Mouse (Mus musculus): ENCODE measurements at regions not wholly inside any gene's neighbourhood (a gene's known extent, or its start where the extent isn't known, plus 50 kb on each side); places are given as distances from the start of the nearest gene placed in this dataset.

- no peak overlapping the region for H3K4me2 ChIP-seq (ENCODE audit: low read length)
- H3K4me1 ChIP-seq (ENCODE audit: control insufficient read depth, insufficient read depth, low read length), result no peaks in the 10 kb centered on the region
- H3K4me3 ChIP-seq (ENCODE audit: low read depth, low read length), result no peak overlapping the region
- 26% methylated on average over 5 of the region's 5 CpGs for WGBS
- ATAC-seq, result no peak
- no peaks in the 10 kb centered on the region for H3K9me3 ChIP-seq (replicated peaks; ENCODE audit: control insufficient read depth, low read length)
- no peak overlapping the region for H3K9ac ChIP-seq (ENCODE audit: low read length)
- DNase-seq (ENCODE audit: low spot score), result peak; percentile 62
- no peaks in the 10 kb centered on the region for H3K27me3 ChIP-seq (replicated peaks; ENCODE audit: control insufficient read depth, insufficient read depth, low read length)
- no peak overlapping the region for H3K27ac ChIP-seq (ENCODE audit: low read depth, low read length)
- no peaks in the 10 kb centered on the region for H3K36me3 ChIP-seq (ENCODE audit: control insufficient read depth, insufficient read depth, low read length)
These were observed 54.2 kb upstream of the Rfpl4b start for GRCm38 (mm10) chr10:38875667-38876245.

- DNase-seq (ENCODE audit: low spot score) (no peak), ATAC-seq (no peak)
- H3K27ac ChIP-seq (ENCODE audit: low read depth, low read length), result no peak overlapping the region
- no peak overlapping the region for H3K9ac ChIP-seq (ENCODE audit: low read length)
- H3K36me3 ChIP-seq (ENCODE audit: control insufficient read depth, insufficient read depth, low read length), result no peaks in the 10 kb centered on the region
- no peaks in the 10 kb centered on the region for H3K4me1 ChIP-seq (ENCODE audit: control insufficient read depth, insufficient read depth, low read length)
- no peaks in the 10 kb centered on the region for H3K27me3 ChIP-seq (replicated peaks; ENCODE audit: control insufficient read depth, insufficient read depth, low read length)
- WGBS, result 93% methylated on average over 7 of the region's 7 CpGs
- H3K4me3 ChIP-seq (ENCODE audit: low read depth, low read length), result no peak overlapping the region
- H3K4me2 ChIP-seq (ENCODE audit: low read length), result no peak overlapping the region
- H3K9me3 ChIP-seq (replicated peaks; ENCODE audit: control insufficient read depth, low read length), result no peaks in the 10 kb centered on the region
These were observed 57.7 kb upstream of the Rfpl4b start for GRCm38 (mm10) chr10:38879271-38879670.

DNA sequence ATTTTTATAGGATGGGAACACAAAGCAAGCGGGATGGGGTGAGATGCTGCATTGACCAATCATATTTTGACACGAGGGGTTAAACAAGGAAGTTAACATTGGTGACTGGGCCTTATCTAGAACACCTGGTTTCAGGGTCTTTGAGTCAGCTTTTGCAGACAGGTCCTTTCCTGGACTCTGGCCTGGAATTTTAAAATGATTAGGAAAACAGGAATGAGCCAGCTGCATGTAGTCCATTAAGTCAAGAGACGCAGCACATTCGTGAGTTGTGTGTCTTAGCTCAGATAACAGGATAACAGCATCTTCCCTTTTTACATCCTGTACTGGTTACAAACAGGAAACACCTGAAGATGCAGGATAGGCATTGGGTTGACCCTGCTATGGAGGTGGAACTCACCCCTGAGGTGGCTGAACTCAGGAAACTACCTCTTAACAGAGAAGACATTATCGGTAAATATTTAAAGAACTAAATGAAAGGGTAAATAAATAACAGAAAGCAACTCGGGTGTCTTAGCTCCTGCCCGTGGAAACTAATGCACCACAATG, 59.1 kb upstream of the Rfpl4b start:
- Histone ChIP-seq H3K27me3 (replicated peaks; ENCODE audit: control insufficient read depth, insufficient read depth, low read length) (no peaks in the 10 kb centered on the region), H3K27ac (ENCODE audit: low read depth, low read length) (no peak overlapping the region), H3K9ac (ENCODE audit: low read length) (no peak overlapping the region), H3K4me3 (ENCODE audit: low read depth, low read length) (no peak overlapping the region), H3K4me2 (ENCODE audit: low read length) (no peak overlapping the region), H3K36me3 (ENCODE audit: control insufficient read depth, insufficient read depth, low read length) (no peaks in the 10 kb centered on the region), H3K9me3 (replicated peaks; ENCODE audit: control insufficient read depth, low read length) (no peaks in the 10 kb centered on the region), H3K4me1 (ENCODE audit: control insufficient read depth, insufficient read depth, low read length) (no peaks in the 10 kb centered on the region)
- no peak for DNase-seq (ENCODE audit: low spot score)
- ATAC-seq, result no peak
- WGBS, result 92% methylated on average over 7 of the region's 7 CpGs

DNA sequence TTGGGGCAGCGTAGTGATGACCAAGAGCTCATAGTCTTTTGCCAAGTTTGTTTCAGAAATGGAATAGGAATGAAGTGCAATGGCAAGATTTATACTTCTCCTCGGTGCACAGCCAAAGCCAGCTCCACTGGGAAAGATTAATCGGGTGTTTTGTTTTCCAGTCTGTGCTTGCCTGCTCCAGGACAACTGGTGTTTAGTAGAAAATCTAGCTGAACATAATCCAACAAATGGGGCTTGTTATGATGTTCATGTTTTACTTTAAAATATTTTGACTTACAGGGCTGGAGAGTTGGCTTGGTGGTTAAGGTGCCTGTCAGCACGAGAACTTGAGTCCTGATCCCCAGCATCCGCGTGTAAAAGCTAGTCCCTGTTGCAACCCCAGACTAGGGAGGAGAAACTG, 60.6 kb upstream of the Rfpl4b start:
- no peak overlapping the region for H3K9ac ChIP-seq (ENCODE audit: low read length)

GRCm38 (mm10) chr10:38883816-38884599, 62.4 kb upstream of the Rfpl4b start:
- 90% methylated on average over 2 of the region's 2 CpGs for WGBS
- H3K27me3 ChIP-seq (replicated peaks; ENCODE audit: control insufficient read depth, insufficient read depth, low read length), result no peaks in the 10 kb centered on the region
- no peak overlapping the region for H3K9ac ChIP-seq (ENCODE audit: low read length)
- no peak overlapping the region for H3K4me2 ChIP-seq (ENCODE audit: low read length)
- no peaks in the 10 kb centered on the region for H3K4me1 ChIP-seq (ENCODE audit: control insufficient read depth, insufficient read depth, low read length)
- no peaks in the 10 kb centered on the region for H3K9me3 ChIP-seq (replicated peaks; ENCODE audit: control insufficient read depth, low read length)
- no peaks in the 10 kb centered on the region for H3K36me3 ChIP-seq (ENCODE audit: control insufficient read depth, insufficient read depth, low read length)
- DNase-seq (ENCODE audit: low spot score) (no peak), ATAC-seq (no peak)
- no peak overlapping the region for H3K4me3 ChIP-seq (ENCODE audit: low read depth, low read length)
- H3K27ac ChIP-seq (ENCODE audit: low read depth, low read length), result no peak overlapping the region

More for the DNA sequence above, 60.6 kb upstream of the Rfpl4b start:
- H3K4me3 ChIP-seq (ENCODE audit: low read depth, low read length), result no peak overlapping the region
- H3K4me2 ChIP-seq (ENCODE audit: low read length), result no peak overlapping the region
- 92% methylated on average over 6 of the region's 6 CpGs for WGBS
- H3K4me1 ChIP-seq (ENCODE audit: control insufficient read depth, insufficient read depth, low read length), result no peaks in the 10 kb centered on the region
- no peaks in the 10 kb centered on the region for H3K27me3 ChIP-seq (replicated peaks; ENCODE audit: control insufficient read depth, insufficient read depth, low read length)
- no peak overlapping the region for H3K27ac ChIP-seq (ENCODE audit: low read depth, low read length)
- no peaks in the 10 kb centered on the region for H3K36me3 ChIP-seq (ENCODE audit: control insufficient read depth, insufficient read depth, low read length)
- H3K9me3 ChIP-seq (replicated peaks; ENCODE audit: control insufficient read depth, low read length), result no peaks in the 10 kb centered on the region
- no peak for DNase-seq (ENCODE audit: low spot score)
- ATAC-seq, result no peak

DNA sequence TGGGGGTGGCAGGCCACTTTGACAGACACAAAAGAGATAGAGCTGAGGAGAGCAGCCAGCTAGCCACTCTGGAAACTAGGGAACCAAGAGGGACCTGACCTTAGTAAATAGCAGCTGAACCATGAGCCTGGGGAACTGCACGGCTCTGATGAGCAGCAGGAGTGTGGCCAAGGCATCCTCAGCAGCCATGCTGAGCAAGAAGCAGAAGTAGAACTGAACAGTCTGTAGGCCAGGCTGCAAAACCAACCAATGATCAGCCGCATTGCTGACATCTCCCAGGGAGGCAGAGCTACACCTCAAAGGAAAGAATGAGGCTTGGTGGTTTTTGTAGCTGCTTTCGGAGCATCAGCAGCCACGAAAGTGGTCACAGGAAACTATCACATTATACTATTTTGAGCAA, 63.1 kb upstream of the Rfpl4b start:
- H3K27me3 ChIP-seq (replicated peaks; ENCODE audit: control insufficient read depth, insufficient read depth, low read length), result no peaks in the 10 kb centered on the region
- DNase-seq (ENCODE audit: low spot score) (no peak), ATAC-seq (no peak)
- no peaks in the 10 kb centered on the region for H3K9me3 ChIP-seq (replicated peaks; ENCODE audit: control insufficient read depth, low read length)
- H3K4me1 ChIP-seq (ENCODE audit: control insufficient read depth, insufficient read depth, low read length), result no peaks in the 10 kb centered on the region
- WGBS, result 75% methylated on average over 4 of the region's 4 CpGs
- H3K9ac ChIP-seq (ENCODE audit: low read length), result no peak overlapping the region
- H3K4me2 ChIP-seq (ENCODE audit: low read length), result no peak overlapping the region
- no peak overlapping the region for H3K27ac ChIP-seq (ENCODE audit: low read depth, low read length)
- no peaks in the 10 kb centered on the region for H3K36me3 ChIP-seq (ENCODE audit: control insufficient read depth, insufficient read depth, low read length)
- no peak overlapping the region for H3K4me3 ChIP-seq (ENCODE audit: low read depth, low read length)

DNA sequence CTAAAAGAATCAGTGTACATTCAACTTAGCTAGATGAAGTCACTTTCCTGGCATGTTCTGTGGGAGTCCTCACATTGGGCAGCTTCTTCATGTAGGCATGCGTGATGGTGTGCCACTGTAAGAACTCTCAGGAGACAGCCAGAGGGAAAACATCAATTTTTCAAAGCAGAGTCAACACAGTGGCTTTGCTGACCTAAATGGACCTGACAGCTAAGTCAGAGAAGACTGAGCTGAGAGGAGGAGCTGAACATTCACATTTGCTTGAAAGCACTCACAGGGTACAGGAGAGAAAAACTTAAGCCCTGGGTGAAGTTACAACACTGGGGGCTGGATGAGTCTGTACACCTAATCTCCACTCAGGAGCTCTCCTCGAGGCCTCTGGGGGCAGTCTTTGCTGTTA, 64.9 kb upstream of the Rfpl4b start:
- H3K36me3 ChIP-seq (ENCODE audit: control insufficient read depth, insufficient read depth, low read length), result no peaks in the 10 kb centered on the region

DNA sequence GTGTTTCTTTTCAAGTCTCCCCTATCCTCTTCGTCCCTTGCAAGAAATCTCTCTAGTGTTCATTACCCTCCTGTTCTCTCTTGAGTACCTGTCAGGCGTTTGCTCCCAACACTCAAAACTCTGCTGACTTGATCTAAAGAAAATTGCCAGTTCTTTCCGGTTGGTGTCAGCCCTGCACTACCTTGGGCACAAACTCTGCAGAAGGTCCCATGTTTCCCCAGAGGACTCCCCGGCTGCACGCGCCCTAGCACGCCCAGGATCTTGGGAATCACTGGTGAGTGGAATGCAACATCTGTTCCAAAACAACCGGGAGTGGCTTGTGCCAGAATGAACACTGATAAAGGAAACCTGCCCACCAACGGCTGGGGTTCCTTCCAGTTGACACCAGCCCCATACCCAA, 66.3 kb upstream of the Rfpl4b start:
- WGBS, result 92% methylated on average over 9 of the region's 9 CpGs
- Histone ChIP-seq H3K9ac (ENCODE audit: low read length) (no peak overlapping the region), H3K4me2 (ENCODE audit: low read length) (no peak overlapping the region), H3K27me3 (replicated peaks; ENCODE audit: control insufficient read depth, insufficient read depth, low read length) (no peaks in the 10 kb centered on the region), H3K4me1 (ENCODE audit: control insufficient read depth, insufficient read depth, low read length) (no peaks in the 10 kb centered on the region), H3K27ac (ENCODE audit: low read depth, low read length) (no peak overlapping the region), H3K4me3 (ENCODE audit: low read depth, low read length) (no peak overlapping the region), H3K36me3 (ENCODE audit: control insufficient read depth, insufficient read depth, low read length) (no peaks in the 10 kb centered on the region), H3K9me3 (replicated peaks; ENCODE audit: control insufficient read depth, low read length) (no peaks in the 10 kb centered on the region)
- no peak for ATAC-seq
- no peak for DNase-seq (ENCODE audit: low spot score)

More for the DNA sequence above, 64.9 kb upstream of the Rfpl4b start:
- 73% methylated on average over 2 of the region's 2 CpGs for WGBS
- Histone ChIP-seq H3K9me3 (replicated peaks; ENCODE audit: control insufficient read depth, low read length) (no peaks in the 10 kb centered on the region), H3K4me2 (ENCODE audit: low read length) (no peak overlapping the region), H3K4me3 (ENCODE audit: low read depth, low read length) (no peak overlapping the region), H3K27me3 (replicated peaks; ENCODE audit: control insufficient read depth, insufficient read depth, low read length) (no peaks in the 10 kb centered on the region), H3K27ac (ENCODE audit: low read depth, low read length) (no peak overlapping the region), H3K4me1 (ENCODE audit: control insufficient read depth, insufficient read depth, low read length) (no peaks in the 10 kb centered on the region), H3K9ac (ENCODE audit: low read length) (no peak overlapping the region)
- no peak for DNase-seq (ENCODE audit: low spot score)
- ATAC-seq, result no peak

- WGBS, result 58% methylated on average over 1 of the region's 1 CpGs
- no peak for ATAC-seq
- no peaks in the 10 kb centered on the region for H3K27me3 ChIP-seq (replicated peaks; ENCODE audit: control insufficient read depth, insufficient read depth, low read length)
These were observed 70.6 kb upstream of the Lama4 start for GRCm38 (mm10) chr10:38894706-38895105.

More at GRCm38 (mm10) chr10:38894706-38895105, 70.6 kb upstream of the Lama4 start:
- no peak for DNase-seq (ENCODE audit: low spot score)
- no peak overlapping the region for H3K9ac ChIP-seq (ENCODE audit: low read length)
- H3K36me3 ChIP-seq (ENCODE audit: control insufficient read depth, insufficient read depth, low read length), result no peaks in the 10 kb centered on the region
- H3K4me3 ChIP-seq (ENCODE audit: low read depth, low read length), result no peak overlapping the region
- no peak overlapping the region for H3K27ac ChIP-seq (ENCODE audit: low read depth, low read length)
- no peaks in the 10 kb centered on the region for H3K9me3 ChIP-seq (replicated peaks; ENCODE audit: control insufficient read depth, low read length)
- H3K4me1 ChIP-seq (ENCODE audit: control insufficient read depth, insufficient read depth, low read length), result no peaks in the 10 kb centered on the region
- H3K4me2 ChIP-seq (ENCODE audit: low read length), result no peak overlapping the region
